Mouse (Mus musculus): ENCODE measurements around the gene Ncmap. TPM values are rescaled to one million over a fixed set of nuclear protein-coding genes. Genes with fewer than 3 reads are reported as not detected.

Ncmap gene
- polyA plus RNA-seq, 1 experiment from 2014 or later: 10.8 TPM

GRCm38 (mm10) chr4:135394666-135395065 is 3.4 kb downstream of the Ncmap start:
- H3K4me2 ChIP-seq (ENCODE audit: low read length): no peak overlapping the region
- H3K27ac ChIP-seq (ENCODE audit: low read depth): no peak overlapping the region
- DNase-seq (ENCODE audit: low spot score) (no peak), ATAC-seq (replicated peaks; ENCODE audit: low FRiP score, low TSS enrichment, low read depth) (no peak)
- no peak overlapping the region for H3K4me3 ChIP-seq (ENCODE audit: low read depth, low read length)
- H3K4me1 ChIP-seq (replicated peaks; ENCODE audit: control insufficient read depth, insufficient read depth, low read length): peaks cover 3% of the 10 kb centered on the region; the same call in 1 of the 2 replicates
- peaks cover 24% of the 10 kb centered on the region for H3K27me3 ChIP-seq (replicated peaks; ENCODE audit: control insufficient read depth, insufficient read depth, low read length)
- 79% methylated on average over 7 of the region's 7 CpGs for WGBS
- no peaks in the 10 kb centered on the region for H3K36me3 ChIP-seq (ENCODE audit: control insufficient read depth, insufficient read depth, low read length)
- no peaks in the 10 kb centered on the region for H3K9me3 ChIP-seq (ENCODE audit: control insufficient read depth, low read length)
- H3K9ac ChIP-seq (ENCODE audit: low read length): no peak overlapping the region

GRCm38 (mm10) chr4:135393381-135393780 is 4.6 kb downstream of the Ncmap start:
- Histone ChIP-seq H3K27ac (ENCODE audit: low read depth) (no peak overlapping the region), H3K36me3 (ENCODE audit: control insufficient read depth, insufficient read depth, low read length) (no peaks in the 10 kb centered on the region), H3K9me3 (ENCODE audit: control insufficient read depth, low read length) (no peaks in the 10 kb centered on the region), H3K4me1 (replicated peaks; ENCODE audit: control insufficient read depth, insufficient read depth, low read length) (peaks cover 3% of the 10 kb centered on the region; the same call in 1 of the 2 replicates), H3K9ac (ENCODE audit: low read length) (no peak overlapping the region), H3K4me3 (ENCODE audit: low read depth, low read length) (no peak overlapping the region), H3K27me3 (replicated peaks; ENCODE audit: control insufficient read depth, insufficient read depth, low read length) (peaks cover 17% of the 10 kb centered on the region), H3K4me2 (ENCODE audit: low read length) (no peak overlapping the region)
- ATAC-seq (replicated peaks; ENCODE audit: low FRiP score, low TSS enrichment, low read depth) (no peak), DNase-seq (ENCODE audit: low spot score) (no peak)
- 75% methylated on average over 6 of the region's 6 CpGs for WGBS

GRCm38 (mm10) chr4:135392801-135393200 is 5.2 kb downstream of the Ncmap start:
- ATAC-seq (replicated peaks; ENCODE audit: low FRiP score, low TSS enrichment, low read depth): no peak
- no peak overlapping the region for H3K27ac ChIP-seq (ENCODE audit: low read depth)

GRCm38 (mm10) chr4:135391014-135391413 is 7.0 kb downstream of the Ncmap start:
- no peaks in the 10 kb centered on the region for H3K9me3 ChIP-seq (ENCODE audit: control insufficient read depth, low read length)
- DNase-seq (ENCODE audit: low spot score) (no peak), ATAC-seq (replicated peaks; ENCODE audit: low FRiP score, low TSS enrichment, low read depth) (no peak)
- H3K4me1 ChIP-seq (replicated peaks; ENCODE audit: control insufficient read depth, insufficient read depth, low read length): no peaks in the 10 kb centered on the region
- no peak overlapping the region for H3K27ac ChIP-seq (ENCODE audit: low read depth)
- no peak overlapping the region for H3K9ac ChIP-seq (ENCODE audit: low read length)
- no peaks in the 10 kb centered on the region for H3K27me3 ChIP-seq (replicated peaks; ENCODE audit: control insufficient read depth, insufficient read depth, low read length)
- no peak overlapping the region for H3K4me2 ChIP-seq (ENCODE audit: low read length)
- 46% methylated on average over 6 of the region's 6 CpGs for WGBS
- H3K36me3 ChIP-seq (ENCODE audit: control insufficient read depth, insufficient read depth, low read length): no peaks in the 10 kb centered on the region
- H3K4me3 ChIP-seq (ENCODE audit: low read depth, low read length): no peak overlapping the region

More at GRCm38 (mm10) chr4:135392801-135393200, 5.2 kb downstream of the Ncmap start:
- DNase-seq (ENCODE audit: low spot score): no peak
- Histone ChIP-seq H3K4me1 (replicated peaks; ENCODE audit: control insufficient read depth, insufficient read depth, low read length) (0 out of 2 replicates have a peak, but pooled peaks cover 3% of the 10 kb centered on the region), H3K9me3 (ENCODE audit: control insufficient read depth, low read length) (no peaks in the 10 kb centered on the region), H3K9ac (ENCODE audit: low read length) (no peak overlapping the region), H3K36me3 (ENCODE audit: control insufficient read depth, insufficient read depth, low read length) (no peaks in the 10 kb centered on the region), H3K27me3 (replicated peaks; ENCODE audit: control insufficient read depth, insufficient read depth, low read length) (peaks cover 12% of the 10 kb centered on the region), H3K4me2 (ENCODE audit: low read length) (no peak overlapping the region), H3K4me3 (ENCODE audit: low read depth, low read length) (no peak overlapping the region)
- WGBS: 87% methylated on average over 3 of the region's 3 CpGs

GRCm38 (mm10) chr4:135385614-135386013 is 12.4 kb downstream of the Ncmap start:
- Histone ChIP-seq H3K27ac (ENCODE audit: low read depth) (no peak overlapping the region), H3K36me3 (ENCODE audit: control insufficient read depth, insufficient read depth, low read length) (no peaks in the 10 kb centered on the region), H3K27me3 (replicated peaks; ENCODE audit: control insufficient read depth, insufficient read depth, low read length) (no peaks in the 10 kb centered on the region), H3K9me3 (ENCODE audit: control insufficient read depth, low read length) (no peaks in the 10 kb centered on the region), H3K4me3 (ENCODE audit: low read depth, low read length) (no peak overlapping the region), H3K4me2 (ENCODE audit: low read length) (no peak overlapping the region), H3K4me1 (replicated peaks; ENCODE audit: control insufficient read depth, insufficient read depth, low read length) (no peaks in the 10 kb centered on the region), H3K9ac (ENCODE audit: low read length) (no peak overlapping the region)
- ATAC-seq (replicated peaks; ENCODE audit: low FRiP score, low TSS enrichment, low read depth) (0 out of 2 replicates have a peak, but pooled peaks have one; percentile 53), DNase-seq (ENCODE audit: low spot score) (no peak)
- WGBS: 61% methylated on average over 10 of the region's 10 CpGs

GRCm38 (mm10) chr4:135382316-135382715 is 15.7 kb downstream of the Ncmap start:
- Histone ChIP-seq H3K27me3 (replicated peaks; ENCODE audit: control insufficient read depth, insufficient read depth, low read length) (no peaks in the 10 kb centered on the region), H3K9ac (ENCODE audit: low read length) (no peak overlapping the region), H3K4me3 (ENCODE audit: low read depth, low read length) (no peak overlapping the region), H3K9me3 (ENCODE audit: control insufficient read depth, low read length) (no peaks in the 10 kb centered on the region), H3K4me1 (replicated peaks; ENCODE audit: control insufficient read depth, insufficient read depth, low read length) (no peaks in the 10 kb centered on the region), H3K4me2 (ENCODE audit: low read length) (no peak overlapping the region), H3K27ac (ENCODE audit: low read depth) (no peak overlapping the region), H3K36me3 (ENCODE audit: control insufficient read depth, insufficient read depth, low read length) (no peaks in the 10 kb centered on the region)
- WGBS: 4% methylated on average over 14 of the region's 14 CpGs
- DNase-seq (ENCODE audit: low spot score) (peak; percentile 87), ATAC-seq (replicated peaks; ENCODE audit: low FRiP score, low TSS enrichment, low read depth) (no peak; the same call in 1 of the 2 replicates)

GRCm38 (mm10) chr4:135381355-135381754 is 16.7 kb downstream of the Ncmap start:
- H3K27ac ChIP-seq (ENCODE audit: low read depth): no peak overlapping the region
- H3K4me1 ChIP-seq (replicated peaks; ENCODE audit: control insufficient read depth, insufficient read depth, low read length): no peaks in the 10 kb centered on the region
- H3K9ac ChIP-seq (ENCODE audit: low read length): no peak overlapping the region
- H3K36me3 ChIP-seq (ENCODE audit: control insufficient read depth, insufficient read depth, low read length): no peaks in the 10 kb centered on the region; the same call in 1 of the 2 replicates
- WGBS: 50% methylated on average over 8 of the region's 8 CpGs
- no peak overlapping the region for H3K4me2 ChIP-seq (ENCODE audit: low read length)
- H3K4me3 ChIP-seq (ENCODE audit: low read depth, low read length): no peak overlapping the region
- no peak for DNase-seq (ENCODE audit: low spot score)
- H3K9me3 ChIP-seq (ENCODE audit: control insufficient read depth, low read length): no peaks in the 10 kb centered on the region
- no peaks in the 10 kb centered on the region for H3K27me3 ChIP-seq (replicated peaks; ENCODE audit: control insufficient read depth, insufficient read depth, low read length)
- no peak for ATAC-seq (replicated peaks; ENCODE audit: low FRiP score, low TSS enrichment, low read depth)

GRCm38 (mm10) chr4:135377241-135377640 is 20.8 kb downstream of the Ncmap start:
- Histone ChIP-seq H3K36me3 (ENCODE audit: control insufficient read depth, insufficient read depth, low read length) (no peaks in the 10 kb centered on the region; the same call in 1 of the 2 replicates), H3K9me3 (ENCODE audit: control insufficient read depth, low read length) (no peaks in the 10 kb centered on the region), H3K27ac (ENCODE audit: low read depth) (no peak overlapping the region), H3K27me3 (replicated peaks; ENCODE audit: control insufficient read depth, insufficient read depth, low read length) (no peaks in the 10 kb centered on the region), H3K4me1 (replicated peaks; ENCODE audit: control insufficient read depth, insufficient read depth, low read length) (no peaks in the 10 kb centered on the region), H3K4me3 (ENCODE audit: low read depth, low read length) (no peak overlapping the region), H3K4me2 (ENCODE audit: low read length) (no peak overlapping the region), H3K9ac (ENCODE audit: low read length) (no peak overlapping the region)
- 80% methylated on average over 11 of the region's 11 CpGs for WGBS
- DNase-seq (ENCODE audit: low spot score) (no peak), ATAC-seq (replicated peaks; ENCODE audit: low FRiP score, low TSS enrichment, low read depth) (no peak)

- H3K4me1 ChIP-seq (replicated peaks; ENCODE audit: control insufficient read depth, insufficient read depth, low read length): no peaks in the 10 kb centered on the region
- no peaks in the 10 kb centered on the region for H3K9me3 ChIP-seq (ENCODE audit: control insufficient read depth, low read length)
- no peaks in the 10 kb centered on the region; the same call in 1 of the 2 replicates for H3K36me3 ChIP-seq (ENCODE audit: control insufficient read depth, insufficient read depth, low read length)
- no peak overlapping the region for H3K4me3 ChIP-seq (ENCODE audit: low read depth, low read length)
- H3K27me3 ChIP-seq (replicated peaks; ENCODE audit: control insufficient read depth, insufficient read depth, low read length): no peaks in the 10 kb centered on the region
- DNase-seq (ENCODE audit: low spot score) (no peak), ATAC-seq (replicated peaks; ENCODE audit: low FRiP score, low TSS enrichment, low read depth) (no peak)
- 62% methylated on average over 3 of the region's 3 CpGs for WGBS
- no peak overlapping the region for H3K9ac ChIP-seq (ENCODE audit: low read length)
- H3K27ac ChIP-seq (ENCODE audit: low read depth): no peak overlapping the region
- no peak overlapping the region for H3K4me2 ChIP-seq (ENCODE audit: low read length)
These were observed 22.6 kb downstream of the Ncmap start for GRCm38 (mm10) chr4:135375444-135375843.
